Mouse (Mus musculus): Measurements from ENCODE around the gene 4930402H24Rik.
"Not testable (repeated sequence)": the region's sequence is repeated elsewhere in the genome, so short reads cannot be mapped to it uniquely, and the experiment has no call there.

The 4930402H24Rik gene

DNA sequence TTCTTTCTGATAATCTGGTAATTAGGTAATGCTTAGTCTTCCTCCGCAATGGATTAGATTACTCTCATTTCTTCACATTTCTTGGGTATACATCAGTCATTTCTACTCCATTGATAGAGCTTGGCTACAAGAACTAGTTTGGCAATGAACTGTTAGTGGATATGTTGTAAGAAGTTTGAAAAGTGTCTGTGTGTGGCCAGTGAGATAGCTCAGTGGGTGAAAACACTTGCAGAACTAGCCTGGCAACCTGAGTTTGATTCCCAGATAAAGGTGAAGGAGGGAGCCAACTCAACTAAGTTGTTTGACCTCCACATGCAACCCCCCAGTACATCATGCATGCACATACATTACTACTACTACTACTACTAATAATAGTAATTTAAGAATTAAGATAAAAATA, 53.2 kb downstream of the 4930402H24Rik start:
- DNase-seq (ENCODE audit: low read depth, low spot score) = no peak

DNA sequence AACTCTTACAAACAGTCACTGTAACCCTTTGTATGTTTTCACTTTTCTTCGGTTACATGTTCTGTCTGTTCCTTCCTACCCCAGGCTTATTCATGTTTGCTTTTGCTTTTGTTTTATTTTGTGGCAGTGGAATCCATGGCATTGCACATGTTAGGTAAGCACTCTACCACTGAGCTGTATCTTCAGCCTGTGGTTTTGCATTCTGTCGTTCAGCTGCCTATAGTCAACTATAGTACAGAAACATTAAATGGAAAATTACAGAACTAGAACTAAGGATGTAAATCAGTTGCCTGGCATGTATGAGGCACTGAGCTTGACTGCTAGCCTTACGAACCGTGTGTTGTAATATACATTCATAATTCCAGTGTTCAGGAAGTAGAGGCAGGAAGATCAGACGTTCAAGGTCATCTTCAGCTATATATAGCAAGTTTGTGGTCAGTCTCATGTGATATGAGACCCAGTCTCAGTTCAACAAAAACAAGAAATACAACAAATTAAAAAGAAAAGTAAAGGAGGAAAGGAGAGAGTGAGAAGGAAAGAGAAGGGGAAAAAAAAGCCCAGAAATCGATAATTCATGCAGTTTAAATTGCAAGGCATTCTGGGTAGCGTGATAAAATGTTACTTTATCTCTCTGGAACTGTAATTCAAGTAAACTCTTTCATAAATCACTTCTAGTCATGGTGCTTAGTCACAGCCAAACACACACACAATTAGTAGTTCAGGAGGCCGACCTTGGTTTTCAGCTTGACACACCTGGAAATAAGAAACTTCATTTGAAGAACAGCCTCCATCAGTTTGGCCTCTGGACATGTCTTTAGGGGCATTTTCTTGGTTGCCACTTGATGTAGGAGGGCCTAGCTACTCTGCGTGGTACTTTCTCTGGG, 54.6 kb downstream of the 4930402H24Rik start:
- no peak for DNase-seq (ENCODE audit: low read depth, low spot score)

DNA sequence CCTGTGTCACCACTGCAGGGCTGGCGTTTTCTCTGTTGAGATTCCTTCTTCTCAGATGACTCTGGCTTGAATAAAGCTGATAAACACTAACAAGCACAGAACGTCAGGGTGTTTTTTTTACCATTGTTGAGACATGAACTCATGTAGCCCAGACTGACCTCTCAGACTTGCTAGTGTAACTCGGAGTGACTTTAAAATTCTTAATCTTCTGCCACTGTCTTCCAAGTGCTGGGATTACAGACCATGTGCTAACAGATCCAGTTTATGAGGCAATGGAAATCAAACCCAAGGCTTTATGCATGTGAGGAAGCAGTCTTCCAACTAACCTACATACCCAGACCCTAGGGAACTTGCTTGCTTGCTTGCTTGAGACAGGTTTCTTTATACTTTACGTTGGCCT, 56.5 kb downstream of the 4930402H24Rik start:
- no peak for DNase-seq (ENCODE audit: low read depth, low spot score)

DNA sequence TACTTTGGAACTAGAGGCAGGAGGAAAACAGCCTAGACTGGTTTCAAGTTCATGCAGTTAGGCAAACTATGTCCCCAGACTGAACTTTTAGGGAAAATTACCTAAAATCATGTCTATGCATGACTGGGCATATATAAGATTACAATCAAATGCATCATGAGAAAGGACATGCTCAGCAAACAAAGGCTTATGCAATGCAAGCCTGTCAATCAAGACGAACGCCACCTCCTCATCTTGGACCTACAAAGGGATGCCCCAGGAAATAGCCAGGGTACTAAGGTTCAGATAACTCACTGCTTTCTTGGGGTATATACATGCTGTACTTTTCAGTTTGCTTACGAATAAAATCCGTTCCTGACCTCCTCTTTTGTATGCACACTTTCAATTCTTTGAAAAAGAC, 57.9 kb downstream of the 4930402H24Rik start:
- no peak for DNase-seq (ENCODE audit: low read depth, low spot score)

DNA sequence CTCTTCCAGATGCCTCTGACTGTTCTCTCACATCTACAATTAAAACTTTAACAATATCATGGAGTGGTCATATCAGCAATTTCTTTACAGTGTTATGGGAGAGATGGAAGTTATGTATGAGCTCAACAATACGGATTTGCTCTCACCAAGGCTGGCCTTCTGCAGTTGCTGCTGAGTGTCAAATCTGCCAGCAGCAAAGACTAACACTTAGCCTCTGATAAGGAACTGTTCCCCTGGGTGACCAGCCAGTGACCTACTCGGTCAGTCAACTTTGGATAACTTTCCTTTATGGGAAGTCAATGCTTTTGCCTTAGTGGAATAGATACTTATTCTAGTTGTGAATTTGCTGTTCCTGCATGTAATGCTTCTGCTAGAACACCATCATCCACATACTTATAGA, 62.6 kb downstream of the 4930402H24Rik start:
- no peak for DNase-seq (ENCODE audit: low read depth, low spot score)

DNA sequence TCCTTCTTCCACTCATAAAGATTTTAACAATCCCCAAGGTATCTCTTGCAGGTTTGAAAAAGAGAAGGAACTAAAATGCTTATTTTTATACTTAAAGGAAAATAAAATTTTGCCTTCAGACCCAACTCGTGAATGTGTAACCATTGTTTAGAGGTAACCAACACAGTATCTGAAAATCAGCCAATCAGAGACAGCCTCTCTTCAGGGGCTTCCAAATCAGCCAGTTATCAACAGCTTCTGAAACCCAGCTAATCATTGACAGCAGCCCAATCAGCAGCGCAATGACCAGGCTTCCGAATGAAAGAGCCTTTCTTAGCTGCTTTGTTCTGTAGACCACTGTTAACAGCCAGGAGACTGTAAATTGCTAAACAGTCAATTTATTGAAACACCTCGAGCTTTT, 65.4 kb downstream of the 4930402H24Rik start:
- DNase-seq (ENCODE audit: low read depth, low spot score) = peak; percentile 42

DNA sequence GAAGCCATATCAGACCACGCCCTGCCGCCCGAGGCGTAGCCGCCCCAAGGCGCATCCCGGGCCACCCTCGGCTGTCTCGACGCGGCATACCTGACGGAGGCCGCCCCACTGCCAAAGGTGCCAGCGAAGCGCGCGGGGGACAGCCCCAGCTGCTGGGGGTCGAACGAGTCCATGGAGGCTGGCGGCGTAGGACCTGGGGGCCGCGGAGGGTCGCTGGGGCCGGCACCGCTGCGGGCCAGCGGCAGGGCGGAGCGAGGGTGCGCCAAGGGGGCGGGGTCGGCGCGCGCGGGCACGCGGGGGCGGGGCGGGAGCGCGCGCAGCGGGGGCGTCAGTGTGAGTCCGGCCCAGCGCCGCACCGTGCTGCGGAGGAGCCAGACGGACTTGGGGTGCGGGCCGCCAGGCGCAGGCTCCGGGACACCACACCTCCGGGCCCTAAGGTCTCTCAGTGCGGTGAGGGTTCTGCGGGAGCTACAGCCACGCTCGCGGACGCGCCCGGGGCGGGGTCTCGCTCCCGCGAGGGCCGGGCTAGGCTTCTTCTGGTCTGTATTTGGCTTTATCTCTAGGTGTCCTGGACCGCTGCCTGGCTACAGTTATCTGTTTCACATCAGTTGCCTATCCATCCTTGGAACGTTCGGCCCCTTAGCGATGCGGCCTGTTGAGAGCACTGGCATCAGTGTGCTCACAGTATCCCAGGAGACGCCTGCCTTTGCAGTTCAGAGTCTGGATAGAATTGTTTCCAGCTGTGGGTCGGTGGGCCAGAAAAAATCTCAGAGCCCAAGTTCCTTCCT, 66.1 kb downstream of the 4930402H24Rik start:
- DNase-seq (ENCODE audit: low read depth, low spot score) = peak; percentile 78

DNA sequence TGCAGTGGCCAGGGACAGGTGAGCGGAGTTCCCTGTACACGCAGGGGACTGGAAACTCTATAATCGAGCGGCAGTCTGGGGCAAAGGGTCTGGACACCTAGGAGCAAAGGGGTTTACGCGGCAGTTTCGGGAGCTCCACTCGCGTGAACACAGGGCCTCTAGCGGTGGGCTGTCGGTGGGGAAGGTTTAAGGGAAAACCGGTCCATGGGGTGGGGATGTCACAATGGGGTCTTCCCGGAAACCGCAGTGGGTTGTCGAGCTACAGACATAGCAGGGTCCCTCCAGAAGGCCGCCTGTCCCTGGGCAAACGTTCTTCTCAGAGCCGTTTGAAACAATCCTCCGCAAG, 66.7 kb downstream of the 4930402H24Rik start:
- DNase-seq (ENCODE audit: low read depth, low spot score) = peak; percentile 76

DNA sequence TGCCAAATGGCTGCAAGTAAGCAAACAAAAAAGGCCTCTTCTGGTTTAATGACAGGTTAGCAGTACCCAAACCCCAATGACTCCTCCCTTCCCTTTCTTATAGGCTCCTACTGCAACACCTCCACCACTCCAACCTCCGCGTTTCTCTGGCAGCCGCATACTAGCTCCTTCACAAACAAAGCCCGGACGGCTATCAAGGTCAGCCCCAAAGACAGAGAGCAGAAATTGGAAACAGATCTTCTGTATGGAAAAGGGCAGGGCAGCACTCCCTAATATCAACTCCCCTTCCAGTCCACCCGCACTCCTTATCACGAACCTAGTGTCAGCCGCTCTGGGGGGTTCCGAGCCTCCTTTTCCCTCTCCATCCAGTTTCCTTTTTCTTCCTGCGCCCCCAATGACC, 67.1 kb downstream of the 4930402H24Rik start:
- peak; percentile 84 for DNase-seq (ENCODE audit: low read depth, low spot score)

DNA sequence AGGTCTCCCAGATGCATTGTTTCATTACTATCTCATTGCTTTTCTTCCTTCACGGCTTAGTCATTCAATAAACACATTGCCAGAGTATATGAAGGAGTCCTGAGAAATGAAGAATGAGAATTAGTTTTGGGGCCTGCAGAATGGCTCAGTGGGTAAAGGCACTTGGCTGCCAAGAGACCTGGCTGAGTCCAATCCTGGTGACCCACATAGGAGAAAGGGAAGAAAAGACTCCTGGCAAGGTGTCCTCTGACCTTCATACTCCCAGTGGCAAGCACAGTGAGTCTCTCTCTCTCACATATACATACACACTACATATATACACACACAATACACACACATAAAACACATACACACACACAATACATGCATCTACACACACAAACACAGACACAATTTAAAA, 68.1 kb downstream of the 4930402H24Rik start:
- DNase-seq (ENCODE audit: low read depth, low spot score) = no peak

DNA sequence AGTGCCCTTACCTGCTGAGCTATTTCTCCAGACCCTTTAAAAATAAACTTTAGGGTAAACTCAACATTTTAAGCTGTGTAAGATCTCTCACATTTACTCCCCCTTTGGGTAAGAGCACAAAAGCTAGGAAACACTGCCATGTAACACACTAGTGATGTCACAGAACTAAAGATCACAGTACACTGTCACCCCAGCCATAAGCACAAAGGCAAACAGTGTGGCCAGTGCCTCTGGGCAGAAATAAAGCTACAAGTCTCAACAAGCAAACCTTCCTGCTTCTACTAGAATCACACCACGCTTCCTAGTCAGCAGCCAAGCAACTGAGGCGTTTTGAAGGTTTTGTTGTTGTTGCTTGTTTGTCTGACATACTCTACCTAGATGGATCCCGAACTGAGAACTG, 72.5 kb downstream of the 4930402H24Rik start:
- no peak for DNase-seq (ENCODE audit: low read depth, low spot score)

DNA sequence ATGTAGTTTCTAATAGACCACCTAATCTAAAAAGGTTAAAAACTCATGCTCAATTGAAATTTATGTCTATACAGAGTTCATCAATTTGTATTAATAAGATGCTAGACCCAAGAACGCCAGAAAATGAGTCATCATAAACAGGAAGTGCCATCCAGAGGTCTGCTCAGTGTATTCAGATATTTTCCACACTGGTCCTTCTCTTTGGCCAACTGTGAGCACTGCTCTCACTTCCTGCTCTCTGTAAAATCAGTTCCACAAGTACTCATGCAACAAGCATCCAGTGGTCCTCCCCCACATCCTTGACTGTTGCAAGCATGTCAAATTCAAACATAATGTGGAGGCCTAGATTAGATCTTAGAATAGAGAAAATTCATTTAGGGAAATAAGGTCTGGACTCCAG, 73.6 kb downstream of the 4930402H24Rik start:
- DNase-seq (ENCODE audit: low read depth, low spot score) = no peak

DNA sequence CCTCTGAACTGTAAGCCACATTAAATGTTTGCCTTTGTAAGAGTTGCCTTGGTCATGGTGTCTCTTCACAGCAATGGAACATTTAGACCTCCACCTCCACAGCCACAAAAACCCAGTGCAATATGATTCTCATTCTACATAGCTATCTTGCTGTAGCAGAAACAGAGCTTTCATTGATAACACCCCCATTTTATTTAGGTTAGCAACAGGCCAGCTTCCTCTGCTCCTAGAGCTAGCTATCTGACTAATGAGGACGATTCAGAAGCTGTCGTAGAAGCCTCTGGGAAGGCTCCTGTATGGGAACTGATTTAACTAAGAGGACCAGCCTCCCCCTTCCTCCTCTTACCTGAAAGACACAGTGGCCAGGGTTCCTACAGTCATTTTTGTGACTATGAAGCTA, 74.2 kb downstream of the 4930402H24Rik start:
- DNase-seq (ENCODE audit: low read depth, low spot score) = no peak

DNA sequence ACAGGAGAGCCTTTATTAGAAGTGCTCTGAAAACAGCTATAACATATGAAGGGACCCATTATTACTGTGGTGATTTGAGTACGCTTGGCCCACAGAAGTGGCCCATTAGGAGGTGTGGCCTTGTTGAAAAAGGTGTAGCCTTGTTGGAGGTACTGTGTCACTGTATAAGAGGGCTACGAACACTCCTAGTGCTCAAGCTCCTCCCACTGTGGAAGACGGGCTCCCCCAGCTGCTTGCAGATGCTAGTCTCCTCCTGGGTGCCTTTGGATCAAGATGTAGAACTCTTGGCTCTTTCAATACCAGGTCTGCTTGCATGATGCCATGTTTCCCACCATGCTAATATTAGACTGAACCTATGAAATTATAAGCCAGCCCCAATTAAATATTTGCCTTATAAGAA, 76.0 kb downstream of the 4930402H24Rik start:
- DNase-seq (ENCODE audit: low read depth, low spot score) = no peak

DNA sequence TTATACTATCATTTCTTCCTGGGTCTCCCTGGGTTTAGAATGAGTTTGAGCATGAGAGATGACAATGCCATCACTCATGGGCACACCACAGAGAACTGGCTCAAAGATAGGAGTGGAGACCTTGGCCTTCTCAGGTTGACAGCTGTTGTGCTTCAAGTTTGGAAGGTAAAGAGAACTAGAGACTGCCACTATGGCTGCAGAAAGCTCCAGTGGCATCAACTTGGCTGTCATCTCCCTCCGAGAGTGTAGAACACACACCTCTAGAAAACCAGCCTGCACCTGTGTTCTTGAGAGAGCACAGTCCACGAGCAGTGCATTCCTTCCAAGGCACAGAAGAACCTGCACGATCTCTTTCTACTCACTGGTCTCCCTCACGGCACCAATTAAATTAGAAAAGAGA, 76.7 kb downstream of the 4930402H24Rik start:
- no peak for DNase-seq (ENCODE audit: low read depth, low spot score)

DNA sequence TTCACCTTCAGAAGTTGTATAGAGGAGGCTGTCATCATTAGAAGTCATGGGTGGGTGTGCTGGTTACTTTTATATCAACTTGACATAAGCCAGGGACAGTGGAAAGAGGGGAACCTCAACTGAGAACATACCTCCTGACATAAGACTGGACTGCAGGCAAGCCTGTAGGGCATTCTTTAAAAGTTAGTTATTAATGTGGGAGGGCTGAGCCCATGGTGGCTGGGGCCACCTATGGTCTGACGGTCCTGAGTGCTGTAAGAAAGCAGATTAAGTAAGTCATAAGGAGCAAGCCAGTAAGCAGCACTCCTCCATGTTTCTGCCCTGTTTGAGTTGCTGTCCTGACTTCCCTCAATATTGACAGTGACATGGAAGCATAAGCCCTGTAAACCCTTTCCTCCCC, 77.5 kb downstream of the 4930402H24Rik start:
- DNase-seq (ENCODE audit: low read depth, low spot score) = no peak

DNA sequence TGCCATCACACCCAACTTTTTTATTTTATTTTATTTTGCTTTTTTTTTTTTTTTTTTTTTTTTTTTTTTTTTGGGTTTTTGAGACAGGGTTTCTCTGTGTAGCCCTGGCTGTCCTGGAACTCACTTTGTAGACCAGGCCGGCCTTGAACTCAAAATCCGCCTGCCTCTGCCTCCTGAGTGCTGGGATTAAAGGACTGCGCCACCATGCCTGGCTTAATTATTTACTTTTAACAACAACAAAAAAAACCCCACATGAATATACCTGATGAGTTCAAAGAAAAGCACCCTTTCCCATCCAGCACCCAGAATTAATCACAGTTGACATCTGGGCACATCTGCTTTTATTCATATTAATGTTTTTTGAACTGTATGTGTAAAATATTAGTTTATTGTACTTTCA, 78.1 kb downstream of the 4930402H24Rik start:
- DNase-seq (ENCODE audit: low read depth, low spot score) = not testable (repeated sequence)

DNA sequence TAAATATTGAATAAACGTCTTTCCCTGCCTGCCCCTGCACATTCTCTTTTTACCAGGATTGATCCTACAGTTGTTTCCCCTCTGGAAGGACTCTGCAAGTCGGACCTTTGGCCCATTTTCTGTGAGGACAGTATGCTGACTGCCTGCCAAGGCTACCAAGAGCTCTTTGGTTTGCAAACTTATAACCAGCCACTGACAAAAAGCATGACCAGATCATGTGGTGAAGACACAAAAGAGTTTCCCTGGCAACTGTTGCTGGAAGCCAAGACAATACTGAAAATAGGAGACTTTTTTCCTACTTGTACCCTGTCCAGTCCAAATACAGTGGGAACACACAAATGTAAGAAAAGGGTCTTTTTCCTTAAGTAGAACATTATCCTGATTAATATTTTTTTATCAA, 78.8 kb downstream of the 4930402H24Rik start:
- DNase-seq (ENCODE audit: low read depth, low spot score) = no peak

DNA sequence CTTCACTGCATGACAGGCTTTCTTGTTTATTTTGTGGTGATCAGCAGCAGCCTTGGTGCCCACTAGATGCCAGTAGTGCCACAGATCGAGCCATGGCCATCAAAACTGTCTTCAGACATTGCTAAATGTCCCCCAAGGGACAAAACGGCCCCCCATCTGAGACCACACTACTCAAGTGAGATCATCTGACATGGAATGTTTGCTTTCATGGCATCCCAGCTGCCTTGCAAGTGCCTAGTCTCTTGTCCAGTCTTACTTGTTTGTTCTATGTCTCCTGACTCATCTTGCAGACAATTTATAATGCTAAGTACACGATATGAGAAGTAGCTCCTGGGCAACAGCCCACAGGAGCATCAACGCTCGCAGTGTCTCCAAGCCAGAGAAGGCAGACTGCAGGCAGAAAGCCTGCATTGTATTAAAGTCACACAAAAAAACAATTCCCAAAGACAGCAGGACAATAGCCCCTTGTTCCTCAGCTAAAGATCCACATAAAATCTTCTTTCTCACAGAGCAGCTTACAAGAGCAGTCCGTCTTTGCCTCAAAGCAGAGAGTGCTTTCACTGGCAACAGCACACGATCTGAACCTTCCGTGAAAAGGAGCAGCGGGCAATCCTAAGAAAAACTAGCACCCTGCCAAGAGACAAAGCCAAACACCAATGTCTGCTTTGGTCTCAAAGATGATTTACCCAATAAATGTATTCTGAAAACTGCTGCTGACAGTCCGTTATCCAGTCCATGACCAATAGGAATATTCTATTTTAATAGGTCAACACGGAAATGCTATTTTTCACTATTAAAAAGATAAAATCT, 87.2 kb downstream of the 4930402H24Rik start:
- DNase-seq (ENCODE audit: low read depth, low spot score) = no peak

DNA sequence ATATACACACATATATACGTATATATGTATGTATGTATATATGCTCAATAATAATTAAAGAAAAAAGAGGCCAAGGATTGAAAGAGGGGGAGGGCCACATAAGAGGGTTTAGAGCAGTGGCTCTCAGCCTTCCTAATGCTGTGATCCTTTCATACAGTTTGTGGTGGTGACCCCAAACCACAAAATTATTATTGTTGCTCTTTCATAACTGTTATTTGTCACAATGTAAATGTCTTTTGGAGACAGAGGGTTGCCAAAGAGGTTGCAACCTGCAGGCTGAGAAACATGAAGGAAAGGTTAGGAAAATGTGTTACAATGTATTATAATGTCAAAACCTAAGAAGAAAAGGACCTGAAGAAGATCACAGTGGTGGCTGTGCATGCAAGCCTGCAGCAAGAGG, 88.3 kb downstream of the 4930402H24Rik start:
- DNase-seq (ENCODE audit: low read depth, low spot score) = no peak

DNA sequence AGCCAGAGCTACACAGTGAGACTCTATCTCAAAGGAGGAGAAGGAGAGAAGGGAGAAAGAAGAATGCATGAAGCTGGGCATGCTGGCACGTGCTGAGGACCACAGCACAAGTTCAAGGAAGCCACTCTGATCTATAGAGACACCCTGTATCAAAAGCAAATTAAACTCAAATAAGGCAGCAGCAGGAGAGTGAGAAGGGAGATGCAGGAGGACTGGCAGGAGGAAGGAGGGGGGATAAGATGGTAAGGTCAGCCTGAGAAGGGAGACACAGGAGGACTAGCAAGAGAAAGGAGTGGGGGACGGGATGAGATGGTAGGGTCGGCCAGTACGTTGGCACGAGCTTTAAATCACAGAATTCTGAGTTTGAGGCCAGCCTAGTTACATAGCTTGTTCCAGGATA, 90.0 kb downstream of the 4930402H24Rik start:
- DNase-seq (ENCODE audit: low read depth, low spot score) = no peak

DNA sequence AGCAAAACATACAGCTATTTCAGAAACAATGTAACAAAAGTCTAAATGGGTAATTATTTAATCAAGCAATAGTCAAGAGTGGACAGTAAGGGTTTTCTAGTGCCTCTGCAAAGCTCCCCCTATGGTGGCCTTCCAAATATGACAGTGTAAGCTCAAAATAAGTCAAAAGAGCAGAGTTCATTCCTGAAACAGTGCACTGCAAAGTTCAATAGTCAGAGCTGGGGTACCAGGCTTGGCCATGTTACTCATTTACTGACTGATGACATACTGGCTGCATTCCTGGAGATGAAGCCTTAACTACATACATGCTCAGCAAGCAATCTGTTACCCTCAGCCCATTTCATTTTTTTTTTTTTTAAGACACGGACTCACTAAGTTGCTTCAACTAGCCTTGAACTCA, 91.7 kb downstream of the 4930402H24Rik start:
- DNase-seq (ENCODE audit: low read depth, low spot score) = no peak
